Mouse (Mus musculus) spleen, adult 2 months (tissue): ENCODE measurements at regions not wholly inside any gene's neighbourhood (a gene's known extent, or its start where the extent isn't known, plus 50 kb on each side); places are given as distances from the start of the nearest gene placed in this dataset.

ENCODE experiments used
- DNase-seq, 2 experiments: peaks; one replicate each; pipeline versions ENCODE4 v3.0.0 to v3.0.0-alpha.2; 2012 to 2021; ENCODE audit warnings: low spot score in 2 of 2, low read depth in 1 of 2
- H3K27ac ChIP-seq: fragments of 200-500 bp; 2 replicates; pipeline ENCODE4 v1.5.1; 2012; ENCODE audit warnings: low read length, inconsistent platforms; ENCODE audit not compliant: insufficient read depth
- H3K27me3 ChIP-seq: fragments of 200-500 bp; 2 replicates; pipeline ENCODE4 v1.6.1; 2012; ENCODE audit warnings: mild to moderate bottlenecking, moderate library complexity, low read length, inconsistent platforms; ENCODE audit not compliant: control insufficient read depth, insufficient read depth
- H3K36me3 ChIP-seq: fragments of 200-500 bp; 2 replicates; pipeline ENCODE4 v1.6.1; 2012; ENCODE audit warnings: mild to moderate bottlenecking, low read length, inconsistent platforms; ENCODE audit not compliant: control insufficient read depth, insufficient read depth
- H3K4me1 ChIP-seq: fragments of 200-500 bp; 2 replicates; pipeline ENCODE4 v1.6.1; 2011; ENCODE audit warnings: inconsistent platforms; ENCODE audit not compliant: control insufficient read depth, insufficient read depth, insufficient read length
- H3K4me3 ChIP-seq: fragments of 200-500 bp; 2 replicates; pipeline ENCODE4 v1.5.1; 2011; ENCODE audit warnings: mild to moderate bottlenecking, inconsistent platforms; ENCODE audit not compliant: insufficient read depth, insufficient read length; ENCODE audit errors: extremely low read depth
- CTCF ChIP-seq: fragments of 200-500 bp; IDR thresholded peaks from 2 replicates; pipeline ENCODE4 v1.5.1; 2011; ENCODE audit warnings: mild to moderate bottlenecking, inconsistent platforms; ENCODE audit not compliant: insufficient read depth, insufficient read length, insufficient replicate concordance; ENCODE audit errors: extremely low read depth
- POLR2A ChIP-seq: fragments of 200-500 bp; IDR thresholded peaks from 2 replicates; pipeline ENCODE4 v1.6.1; 2011; ENCODE audit warnings: low read depth, low read length, inconsistent platforms
- WGBS: fragments of 180-500 bp; shearing (Covaris S2); methylation state at CpG from one replicate; pipeline ENCODE4 v1.1.7; 2018; 5-methylcytosine and 5-hydroxymethylcytosine counted together

DNA sequence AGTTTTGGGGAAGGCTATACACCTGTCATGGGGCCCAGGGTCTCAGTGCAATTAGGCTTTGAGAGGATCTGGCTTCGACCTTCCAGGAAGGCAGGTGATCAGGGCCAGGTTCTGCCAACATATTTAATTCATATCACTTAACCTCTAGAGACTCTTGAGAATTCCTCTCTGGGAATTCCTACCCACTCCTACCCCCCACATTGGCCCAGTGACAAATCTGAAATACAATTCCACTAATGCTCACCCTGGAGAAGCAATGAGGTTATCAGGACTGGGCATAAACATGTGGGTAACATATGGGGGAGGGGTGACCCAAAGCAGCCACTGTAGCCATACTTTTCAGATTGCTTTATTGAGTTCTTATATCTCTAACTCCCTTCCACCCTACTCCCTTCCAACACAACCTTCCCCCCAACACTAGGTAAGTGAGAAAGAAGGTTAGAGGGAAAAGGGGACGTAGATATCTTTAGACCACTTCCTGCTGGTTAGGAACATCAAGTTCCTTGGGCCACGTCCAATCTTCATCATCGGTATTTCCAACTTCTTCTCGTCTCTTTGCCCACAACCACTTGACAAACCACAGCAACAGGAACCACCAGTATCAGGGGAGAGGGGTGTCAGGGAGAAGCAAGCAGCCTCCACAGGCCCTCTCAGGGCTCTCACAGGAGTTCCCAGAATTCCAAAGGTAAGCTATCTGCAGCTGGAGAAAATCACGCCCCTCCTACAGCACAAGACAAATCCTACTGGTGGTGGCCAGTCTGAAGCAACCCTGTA lies 110.4 kb upstream of the Rbm19 start:
- 19% methylated on average over 6 of the region's 6 CpGs for WGBS
- no peak overlapping the region for H3K4me3 ChIP-seq

DNA sequence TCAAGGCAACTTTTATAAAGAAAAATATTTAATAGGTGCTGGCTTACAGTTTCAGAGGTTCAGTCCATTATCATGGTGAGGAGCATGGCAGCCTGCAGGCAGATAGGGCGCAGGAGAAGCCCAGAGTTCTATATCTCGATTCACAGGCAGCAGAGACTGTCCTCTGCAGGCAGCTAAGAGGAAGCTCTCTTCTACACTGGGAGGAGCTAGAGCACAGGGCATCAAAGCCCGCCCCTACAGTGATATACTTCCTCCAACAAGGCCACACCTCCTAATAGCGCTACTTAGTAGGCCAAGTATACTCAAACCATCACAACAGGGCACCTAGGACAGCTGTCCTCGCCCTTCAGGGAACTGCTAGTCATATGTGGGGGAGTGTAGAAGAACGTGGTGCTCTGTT lies 108.5 kb upstream of the Rbm19 start:
- Histone ChIP-seq H3K27me3 (no peaks in the 10 kb centered on the region), H3K4me1 (no peaks in the 10 kb centered on the region), H3K4me3 (no peak overlapping the region), H3K36me3 (no peaks in the 10 kb centered on the region), H3K27ac (no peak overlapping the region)
- TF ChIP-seq CTCF: no peak
- TF ChIP-seq POLR2A: no peak
- no peak for DNase-seq
- WGBS: 73% methylated on average over 6 of the region's 6 CpGs

More for the DNA sequence above, 110.4 kb upstream of the Rbm19 start:
- DNase-seq: no peak
- no peaks in the 10 kb centered on the region for H3K36me3 ChIP-seq
- H3K4me1 ChIP-seq: no peaks in the 10 kb centered on the region
- TF ChIP-seq POLR2A (no peak), CTCF (no peak)
- no peak overlapping the region for H3K27ac ChIP-seq
- no peaks in the 10 kb centered on the region for H3K27me3 ChIP-seq

DNA sequence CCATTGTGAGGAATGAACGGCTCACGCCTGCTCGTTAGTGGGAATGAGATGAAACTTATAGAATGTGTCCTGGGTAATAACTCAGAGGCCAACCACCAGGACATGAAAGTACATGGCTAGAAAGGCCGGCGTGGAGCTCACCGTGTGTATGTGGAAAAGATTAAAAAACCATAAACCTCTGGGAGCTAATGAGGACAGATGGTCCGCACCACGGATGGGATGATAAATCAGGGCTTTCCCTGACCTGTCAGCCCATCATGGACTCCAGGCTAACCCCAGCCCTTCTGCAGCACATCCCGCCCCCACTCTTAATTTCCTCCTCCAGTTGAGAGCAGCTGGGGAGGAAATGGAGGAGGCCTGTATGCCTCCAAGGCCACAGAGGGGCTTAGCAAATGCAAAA lies 108.0 kb upstream of the Rbm19 start:
- WGBS: 66% methylated on average over 9 of the region's 9 CpGs
- Histone ChIP-seq H3K4me1 (no peaks in the 10 kb centered on the region), H3K36me3 (no peaks in the 10 kb centered on the region), H3K27me3 (no peaks in the 10 kb centered on the region), H3K27ac (no peak overlapping the region), H3K4me3 (no peak overlapping the region)
- DNase-seq: no peak
- no peak for TF ChIP-seq POLR2A
- no peak for TF ChIP-seq CTCF

DNA sequence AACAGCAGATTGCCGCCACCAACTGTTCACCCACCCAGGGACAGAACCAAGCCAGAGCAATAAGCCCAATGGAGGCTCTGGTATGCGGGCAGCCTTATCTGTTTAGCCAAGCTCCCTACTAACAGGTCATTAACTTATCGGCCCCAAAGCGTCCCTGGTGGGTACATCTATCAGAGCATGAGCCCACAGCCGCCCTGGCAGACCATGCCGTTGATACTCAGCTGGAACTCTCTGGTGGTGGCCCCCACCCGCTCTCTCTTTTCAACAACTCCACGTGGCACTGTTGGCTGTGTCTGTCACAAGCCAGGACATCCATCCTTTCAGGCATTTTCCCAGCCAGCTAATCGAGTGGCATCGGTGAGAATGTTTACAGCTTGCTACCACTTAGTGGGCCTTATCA lies 100.8 kb upstream of the Rbm19 start:
- Histone ChIP-seq H3K36me3 (no peaks in the 10 kb centered on the region), H3K27me3 (no peaks in the 10 kb centered on the region), H3K4me3 (no peak overlapping the region), H3K27ac (no peak overlapping the region), H3K4me1 (no peaks in the 10 kb centered on the region)
- TF ChIP-seq CTCF (no peak), POLR2A (no peak)
- 67% methylated on average over 10 of the region's 10 CpGs for WGBS
- no peak for DNase-seq

DNA sequence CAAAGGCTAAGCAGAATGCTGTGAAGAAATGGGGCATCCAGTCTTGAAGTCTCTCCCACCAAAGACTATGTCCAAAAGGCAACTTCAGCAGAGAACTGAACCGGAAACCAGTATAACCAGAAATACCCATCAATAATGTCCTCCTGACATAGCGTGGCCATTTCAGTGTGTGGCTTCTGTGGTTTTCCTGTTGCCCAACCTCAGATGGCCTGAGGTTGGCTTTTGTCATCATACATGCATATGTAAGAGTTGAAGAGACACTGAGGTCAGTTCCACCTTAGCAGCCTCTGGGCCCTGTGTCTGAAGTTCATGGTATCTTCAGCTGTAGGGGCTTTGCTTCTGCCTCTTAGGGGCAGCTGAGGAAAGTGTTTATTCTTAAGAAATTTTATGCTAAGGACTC lies 98.1 kb upstream of the Rbm19 start:
- no peak for DNase-seq
- Histone ChIP-seq H3K27me3 (no peaks in the 10 kb centered on the region), H3K36me3 (no peaks in the 10 kb centered on the region), H3K4me3 (no peak overlapping the region), H3K27ac (no peak overlapping the region), H3K4me1 (no peaks in the 10 kb centered on the region)
- WGBS: 23% methylated on average over 2 of the region's 2 CpGs
- TF ChIP-seq CTCF (no peak), POLR2A (no peak)

DNA sequence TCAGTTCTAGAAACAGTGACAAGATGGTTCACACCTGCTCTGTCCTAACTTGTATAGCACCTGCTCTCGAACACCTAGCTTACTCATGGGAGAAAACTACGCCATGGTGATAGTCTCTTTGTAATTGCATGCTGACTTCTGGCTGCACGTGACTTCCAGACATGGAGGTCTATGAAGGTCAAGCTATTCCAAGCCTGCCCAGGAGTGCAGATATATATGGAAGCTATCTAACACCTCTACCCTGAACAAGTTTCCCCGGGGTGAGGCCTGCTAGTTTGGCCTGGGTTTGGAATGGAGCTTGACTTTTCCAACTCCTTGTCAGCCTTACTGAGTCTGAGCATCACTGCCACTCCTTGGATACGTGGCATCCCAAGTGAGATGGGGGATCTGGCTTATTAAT lies 95.5 kb upstream of the Rbm19 start:
- WGBS: 85% methylated on average over 5 of the region's 5 CpGs
- H3K27ac ChIP-seq: no peak overlapping the region
- no peak overlapping the region for H3K4me3 ChIP-seq
- peaks cover 3% of the 10 kb centered on the region; the same call in 1 of the 2 replicates for H3K4me1 ChIP-seq
- no peak for TF ChIP-seq POLR2A
- TF ChIP-seq CTCF: no peak
- no peaks in the 10 kb centered on the region for H3K27me3 ChIP-seq
- H3K36me3 ChIP-seq: no peaks in the 10 kb centered on the region
- DNase-seq: no peak

DNA sequence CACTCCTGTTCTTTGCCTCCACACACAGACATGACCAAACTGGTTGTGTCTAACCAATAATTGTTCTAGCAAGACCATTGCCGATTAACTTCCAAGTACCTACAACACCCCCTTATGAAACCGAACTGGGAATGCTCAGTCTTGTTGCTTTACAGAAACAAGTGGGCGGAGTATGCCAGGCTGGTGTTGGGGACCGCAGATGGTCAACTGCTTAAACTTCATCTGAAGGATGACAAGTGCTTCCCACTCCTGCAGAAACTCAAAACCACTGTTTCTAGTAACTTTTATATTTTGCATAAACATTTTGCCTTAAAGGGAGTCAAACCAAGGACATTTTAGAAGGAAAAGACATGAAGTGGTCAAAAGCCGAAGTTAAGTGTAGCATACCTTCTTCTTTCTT lies 94.0 kb upstream of the Rbm19 start:
- DNase-seq: no peak
- Histone ChIP-seq H3K36me3 (no peaks in the 10 kb centered on the region), H3K27ac (no peak overlapping the region), H3K4me3 (no peak overlapping the region), H3K27me3 (no peaks in the 10 kb centered on the region), H3K4me1 (peaks cover 3% of the 10 kb centered on the region)
- TF ChIP-seq CTCF (no peak), POLR2A (no peak)
- WGBS: 92% methylated on average over 5 of the region's 5 CpGs
